8 mouse cellular contexts compared by ENCODE assay signal in genomic region chr9:65140936-65141305, GRCm38 (mm10). TPM values are rescaled to one million over a fixed set of nuclear protein-coding genes. Genes with fewer than 3 reads are reported as not detected.
A peak's percentile ranks its signal among the peaks of the same experiment; 100 is the strongest.
DNase-seq lines count a peak whose midpoint lies in the region; ATAC-seq and TF ChIP-seq lines count a peak whose summit lies in the region.

Gene Igdcc3 (plus strand): TSS chr9:65141189.

- H3K27ac ChIP-seq in neural tube, embryonic 13.5 days (replicated peaks): peak within 1 kb of the TSS; percentile 98

- H3K79me3 ChIP-seq in C2C12 (ENCODE audit: low read depth): no peaks in the 10 kb centered on the region

- H3K79me2 ChIP-seq in C2C12 (ENCODE audit: control insufficient read depth, insufficient read depth): no peaks in the 10 kb centered on the region

- no peaks in the 10 kb centered on the region for H3K36me3 ChIP-seq in C2C12 (ENCODE audit: control insufficient read depth, insufficient read depth)
- peaks cover 20% of the 10 kb centered on the region for H3K36me3 ChIP-seq in neural tube, embryonic 13.5 days

- WGBS in neural tube, embryonic 13.5 days: 0% methylated on average over 39 of the region's 48 CpGs

- H3K4me2 ChIP-seq in neural tube, embryonic 13.5 days: peak within 1 kb of the TSS; percentile 87

- intact Hi-C loops in heart, postnatal 14 days (cut with DNase I): no loop called here

- H3ac ChIP-seq in C2C12 (ENCODE audit: control insufficient read depth, insufficient read length, low read depth): peak within 1 kb of the TSS; percentile 57

- no peak for TF ChIP-seq CTCF in C2C12 (IDR thresholded peaks at IDR 0.05; ENCODE audit: control insufficient read depth, insufficient read depth, insufficient read length)

- H3K9me3 ChIP-seq in neural tube, embryonic 13.5 days: no peaks in the 10 kb centered on the region

- peaks cover 53% of the 10 kb centered on the region for H3K27me3 ChIP-seq in C2C12 (ENCODE audit: control insufficient read depth, insufficient read depth, insufficient read length)
- no peaks in the 10 kb centered on the region for H3K27me3 ChIP-seq in neural tube, embryonic 13.5 days

- peak; percentile 80 for ATAC-seq in neural tube, embryonic 13.5 days (ENCODE audit: low read depth)

- H3K4me1 ChIP-seq in neural tube, embryonic 13.5 days (replicated peaks): peaks cover 50% of the 10 kb centered on the region

- H3K4me3 ChIP-seq in C2C12 (ENCODE audit: insufficient read depth, poor library complexity, severe bottlenecking): no peak within 1 kb of the TSS
- peak within 1 kb of the TSS; percentile 90 for H3K4me3 ChIP-seq in neural tube, embryonic 13.5 days

- H3K9ac ChIP-seq in neural tube, embryonic 13.5 days: peak within 1 kb of the TSS; percentile 92

- DNase-seq in frontal cortex, postnatal 36 days (ENCODE audit: low spot score in 2 of 2): peak; percentile 35 to 37
- no peak for DNase-seq in frontal cortex, postnatal 14 days (ENCODE audit: low spot score in 2 of 2)
- peak; percentile 85 for DNase-seq in embryo, embryonic 10 days (ENCODE audit: low spot score)
- peak; percentile 50 to 53 for DNase-seq in heart, postnatal 14 days
- peak; percentile 50 for DNase-seq in liver
- no peak for DNase-seq in ovary, adult 18-20 months (ENCODE audit: low spot score)

TF ChIP-seq in C2C12, 6 proteins besides CTCF, POLR2A, EP300 and RAD21:
- TF ChIP-seq USF1 (IDR thresholded peaks at IDR 0.05; ENCODE audit: low read depth) (no peak), FOSL1 (IDR thresholded peaks at IDR 0.05; ENCODE audit: insufficient read depth, low read length, poor library complexity, severe bottlenecking) (no peak), MAX (IDR thresholded peaks at IDR 0.05) (no peak), MYOD1 (IDR thresholded peaks at IDR 0.05; ENCODE audit: control insufficient read depth, insufficient read length, low read depth) (no peak), CEBPB (IDR thresholded peaks at IDR 0.05; ENCODE audit: low read depth) (no peak), MYOG (IDR thresholded peaks at IDR 0.05; ENCODE audit: control insufficient read depth, extremely low read depth, insufficient read length) (no peak)

RNA-seq across cellular contexts. Expression of gene Igdcc3, which starts in this region (rescaled TPM):
- polyA plus RNA-seq in C2C12 (2012; fragmentation: generic; extraction: Trizol): not detected
- total RNA-seq in heart, postnatal 14 days (2021): under 1 TPM; 0.22 to 0.24 TPM
- 12.3 and 12.9 TPM in 2 replicates for polyA plus RNA-seq in neural tube, embryonic 13.5 days (2015; fragmentation: Nextera tagmentation; extraction: Ambion mirVana)

Comparison
In these comparisons a context has a peak if more than half of its experiments do, and no peak if none do; other contexts are left out.
1. RNA of gene Igdcc3 (polyA plus RNA-seq): 12.3 to 12.9 TPM in neural tube, embryonic 13.5 days; not detected in C2C12 (single experiment); every median in the first group is over 10 times any median in the second.
2. DNase-seq: peak in frontal cortex, postnatal 36 days (2 of 2), embryo, embryonic 10 days (single experiment) and liver (single experiment); none in frontal cortex, postnatal 14 days (0 of 2) and ovary, adult 18-20 months (single experiment).
3. Peak in DNase-seq in heart, postnatal 14 days; RNA of the gene not detected or under 1 TPM.